Mouse (Mus musculus) gastrocnemius, adult 2 months (tissue): ENCODE data around the gene Gm49387. TPM values are rescaled to one million over a fixed set of nuclear protein-coding genes. Genes with fewer than 3 reads are reported as not detected.

Source experiments
- DNase-seq: peaks from one replicate; pipeline ENCODE4 v3.0.0; 2022
- H3K27ac ChIP-seq: fragments of 200-600 bp; 2 replicates; pipeline ENCODE4 v1.8.1; 2022; ENCODE audit warnings: mild to moderate bottlenecking
- H3K4me3 ChIP-seq: fragments of 200-600 bp; 2 replicates; pipeline ENCODE4 v1.8.1; 2022; ENCODE audit warnings: mild to moderate bottlenecking, moderate library complexity
- CTCF ChIP-seq: fragments of 200-600 bp; IDR thresholded peaks from 2 replicates; pipeline ENCODE4 v1.8.1; 2022; ENCODE audit warnings: antibody characterized with exemption, mild to moderate bottlenecking, moderate library complexity
- intact Hi-C: fragments of 180-260 bp; cut with DNase I; formaldehyde crosslinking; loops from one replicate; pipeline ENCODE4 v1.15.1; 2025
- total RNA-seq, 2 experiments: library from RNA; stranded (reverse); gene quantifications; 2 replicates each; pipeline ENCODE4 v1.2.3; 2021

Gm49387 gene
- total RNA-seq, 2 experiments from 2014 or later = 0.70 to 0.84 TPM

DNA sequence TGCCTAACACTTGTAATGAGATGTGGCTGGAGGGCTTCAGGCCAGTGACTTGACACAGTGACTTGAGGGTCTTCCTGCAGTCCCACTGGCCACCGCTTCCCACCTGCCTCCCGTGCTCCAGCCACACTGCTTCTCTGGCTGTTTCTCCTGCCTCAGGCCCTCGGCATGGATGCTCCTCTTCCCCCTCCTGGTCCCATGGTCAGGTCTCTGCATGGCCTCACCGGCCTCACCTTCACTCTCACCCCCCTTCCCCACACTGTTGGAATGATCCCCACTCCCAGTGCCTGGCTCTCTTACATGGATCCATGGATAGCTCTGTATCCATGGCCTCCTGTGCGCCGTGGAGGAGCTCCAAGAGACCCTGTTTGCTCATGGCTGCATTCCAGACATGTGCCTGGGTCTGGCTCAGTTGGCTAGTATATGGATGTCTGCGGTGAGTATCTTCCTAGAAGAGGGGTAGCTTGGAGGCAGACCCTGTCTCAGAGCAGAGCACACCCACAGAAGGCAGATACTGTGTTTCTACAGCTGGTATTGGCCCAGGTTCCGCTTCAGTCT, 17.5 kb upstream of the Gm49387 start:
- H3K4me3 ChIP-seq = no peak overlapping the region
- peak; percentile 24 for DNase-seq
- intact Hi-C loops = loop anchor here (5.0 kb wide), 2 partner anchors 39 to 294 kb away; no protein-coding TSS in a partner anchor
- H3K27ac ChIP-seq = peak overlapping the region; percentile 100
- TF ChIP-seq CTCF = no peak

DNA sequence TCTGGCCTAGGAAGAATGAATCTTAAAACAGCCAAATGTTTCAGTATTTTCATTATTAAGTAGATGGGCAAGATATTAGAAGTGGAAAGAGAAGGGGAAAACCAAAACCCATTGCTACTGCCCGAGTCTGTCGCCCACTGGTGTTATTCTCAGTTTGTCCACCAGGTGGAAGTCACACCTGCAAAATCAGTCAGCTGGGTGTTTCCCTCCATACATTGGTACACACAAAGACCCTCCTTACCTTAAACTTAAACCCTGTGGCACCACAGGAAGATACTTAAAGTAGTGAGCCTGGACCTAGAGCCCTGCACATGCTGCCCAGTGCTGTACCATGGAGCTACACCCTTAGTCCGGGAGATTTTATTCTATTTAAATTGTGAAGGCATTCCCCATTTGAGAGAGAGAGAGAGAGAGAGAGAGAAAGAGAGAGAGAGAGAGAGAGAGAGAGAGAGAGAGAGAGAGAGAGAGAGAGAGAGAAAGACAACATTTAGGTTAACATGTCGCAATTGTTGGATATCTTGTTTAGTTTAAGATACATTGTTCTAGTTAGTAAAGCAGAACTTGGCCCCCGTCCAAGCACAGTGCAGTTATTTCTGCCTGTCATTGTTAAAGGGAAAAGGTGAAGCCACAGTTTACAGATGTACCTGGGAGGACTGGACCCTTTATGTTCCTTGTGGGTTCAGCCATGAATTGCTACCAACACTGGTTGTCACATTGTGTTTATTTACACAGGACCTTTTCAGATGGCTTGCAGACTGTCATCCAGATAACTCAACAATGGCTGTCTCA, 16.4 kb upstream of the Gm49387 start:
- peak; percentile 97; the same call in 1 of the 2 replicates for TF ChIP-seq CTCF
- DNase-seq = peak; percentile 74
- H3K4me3 ChIP-seq = peak overlapping the region; percentile 51
- peak overlapping the region; percentile 100 for H3K27ac ChIP-seq
- intact Hi-C loops = loop anchor here (1.0 to 5.0 kb wide), 4 partner anchors 40 to 420 kb away; no protein-coding TSS in a partner anchor

DNA sequence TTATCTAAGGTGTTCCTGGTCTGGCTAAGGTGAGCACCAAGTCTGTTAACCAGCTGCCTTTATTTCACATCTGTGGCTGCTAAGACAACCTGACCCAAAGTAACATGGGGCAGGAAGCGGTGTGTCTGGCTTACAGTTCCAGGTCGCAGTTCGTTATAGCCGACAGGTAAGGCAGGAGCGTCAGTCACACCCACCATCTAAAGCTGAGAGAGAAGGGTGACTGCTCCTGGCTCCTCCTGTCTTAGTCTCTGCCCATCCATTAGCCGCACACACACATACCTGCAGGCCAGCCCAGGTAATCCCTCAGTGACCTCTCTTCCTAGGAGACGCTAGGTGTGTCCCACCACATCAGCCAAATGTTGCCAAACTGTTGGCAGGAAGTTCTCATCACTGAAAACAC, 15.7 kb upstream of the Gm49387 start:
- H3K27ac ChIP-seq = peak overlapping the region; percentile 100; the same call in 1 of the 2 replicates
- no peak for TF ChIP-seq CTCF
- no peak overlapping the region for H3K4me3 ChIP-seq
- intact Hi-C loops = loop anchor here (1.0 to 5.0 kb wide), 4 partner anchors 41 to 420 kb away; no protein-coding TSS in a partner anchor
- DNase-seq = no peak

DNA sequence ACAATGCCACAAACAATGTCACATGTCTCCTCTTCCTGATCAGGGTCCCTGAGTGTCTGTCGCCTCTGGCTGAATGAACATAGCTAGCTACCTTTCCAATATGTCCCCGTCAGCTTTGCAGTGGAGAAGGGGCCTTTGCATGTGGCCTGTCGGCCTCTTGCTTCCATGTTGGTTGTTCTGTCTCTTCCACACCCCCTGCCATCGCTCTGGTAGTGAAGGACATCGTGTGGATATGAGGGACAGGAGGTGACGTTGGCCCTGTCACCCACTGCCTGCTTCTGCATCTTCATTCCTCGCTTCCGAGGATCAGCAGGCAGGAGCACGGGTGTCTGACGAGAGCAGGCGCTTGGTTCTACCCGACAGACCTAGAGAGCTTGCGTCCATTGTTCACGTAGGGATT, 14.7 kb upstream of the Gm49387 start:
- H3K27ac ChIP-seq = no peak overlapping the region
- no peak for DNase-seq
- TF ChIP-seq CTCF = no peak
- no peak overlapping the region for H3K4me3 ChIP-seq
- intact Hi-C loops = loop anchor here (5.0 kb wide), 2 partner anchors 42 to 297 kb away; no protein-coding TSS in a partner anchor

DNA sequence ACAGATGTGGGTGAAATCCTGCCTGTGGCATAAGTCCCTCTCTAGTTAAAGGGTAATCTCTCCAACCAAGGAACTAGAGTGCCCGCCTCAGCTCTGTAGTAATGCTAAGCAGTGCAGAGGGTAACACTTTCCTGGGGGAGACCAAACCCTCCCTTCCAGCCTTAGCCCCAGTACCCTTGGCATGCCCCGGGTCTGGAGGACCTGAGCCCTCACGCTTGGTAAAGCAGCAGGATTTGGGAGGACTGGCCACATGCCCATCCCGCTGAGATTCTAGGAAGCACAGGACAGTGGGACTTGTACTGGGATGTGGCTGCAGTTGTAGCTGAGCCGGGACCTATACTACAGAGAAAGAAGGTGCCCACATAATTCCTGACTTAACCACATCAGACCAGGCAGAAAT, 14.1 kb upstream of the Gm49387 start:
- Histone ChIP-seq H3K4me3 (no peak overlapping the region), H3K27ac (no peak overlapping the region)
- TF ChIP-seq CTCF = no peak
- no peak for DNase-seq
- intact Hi-C loops = loop anchor here (5.0 kb wide), 2 partner anchors 42 to 297 kb away; no protein-coding TSS in a partner anchor

DNA sequence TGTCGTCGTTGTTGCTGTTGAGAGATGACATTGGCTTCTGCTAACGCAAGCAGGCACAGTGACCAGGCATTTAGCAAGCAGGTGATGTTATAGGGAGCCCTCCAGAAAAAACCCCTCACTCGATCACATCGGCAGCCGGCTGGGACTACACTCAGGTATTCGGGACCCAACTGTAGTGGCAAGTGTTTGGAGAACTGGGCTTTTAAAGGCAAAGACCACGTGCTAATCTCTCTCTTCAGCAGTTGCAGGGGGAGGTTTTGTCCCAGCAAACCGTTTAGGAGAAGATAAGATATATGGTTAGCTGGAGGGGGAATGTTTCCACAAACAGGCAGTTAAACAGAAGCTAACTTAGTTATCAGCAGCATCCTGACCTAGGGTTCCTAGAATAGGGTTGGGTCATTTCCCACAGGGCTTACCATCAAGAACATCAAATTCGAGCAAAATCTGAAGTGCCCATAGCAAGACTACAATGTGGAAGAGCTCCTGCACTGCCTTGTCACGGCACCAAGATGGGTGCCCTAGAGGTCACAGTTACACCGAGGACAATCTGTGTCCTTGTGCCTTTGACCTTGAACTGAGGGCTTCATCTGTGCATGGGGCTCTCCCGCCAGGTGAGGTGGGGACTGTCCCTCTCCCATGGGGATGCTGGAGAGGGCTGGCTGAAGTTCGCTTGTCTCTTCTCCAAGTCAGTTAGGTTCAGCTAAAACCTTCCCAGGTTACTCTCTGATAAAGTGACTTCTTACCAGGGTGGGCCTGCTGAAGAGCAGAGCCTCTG, 12.6 kb upstream of the Gm49387 start:
- no peak overlapping the region for H3K4me3 ChIP-seq
- DNase-seq = no peak
- no peak for TF ChIP-seq CTCF
- intact Hi-C loops = no loop called here
- H3K27ac ChIP-seq = no peak overlapping the region

DNA sequence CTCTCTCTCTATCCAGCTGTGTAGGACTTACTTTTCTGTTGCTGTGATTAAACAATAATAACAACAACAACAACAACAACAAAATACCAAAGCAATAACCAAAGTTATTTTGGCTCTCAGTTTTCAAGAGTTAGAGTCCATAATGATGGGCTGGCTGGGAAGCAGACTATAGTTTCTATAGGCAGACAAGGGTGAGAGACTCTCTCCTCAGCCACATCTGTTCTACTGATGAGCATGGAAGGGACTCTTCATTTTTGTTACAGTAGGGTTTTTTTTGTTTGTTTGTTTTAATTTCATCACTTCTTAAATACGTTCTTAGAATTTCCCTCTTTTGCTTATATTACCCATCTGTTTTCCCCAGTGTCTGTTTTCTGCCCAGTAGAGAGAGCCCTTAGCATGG, 11.9 kb upstream of the Gm49387 start:
- DNase-seq = no peak
- intact Hi-C loops = no loop called here
- Histone ChIP-seq H3K27ac (no peak overlapping the region), H3K4me3 (no peak overlapping the region)
- TF ChIP-seq CTCF = no peak

DNA sequence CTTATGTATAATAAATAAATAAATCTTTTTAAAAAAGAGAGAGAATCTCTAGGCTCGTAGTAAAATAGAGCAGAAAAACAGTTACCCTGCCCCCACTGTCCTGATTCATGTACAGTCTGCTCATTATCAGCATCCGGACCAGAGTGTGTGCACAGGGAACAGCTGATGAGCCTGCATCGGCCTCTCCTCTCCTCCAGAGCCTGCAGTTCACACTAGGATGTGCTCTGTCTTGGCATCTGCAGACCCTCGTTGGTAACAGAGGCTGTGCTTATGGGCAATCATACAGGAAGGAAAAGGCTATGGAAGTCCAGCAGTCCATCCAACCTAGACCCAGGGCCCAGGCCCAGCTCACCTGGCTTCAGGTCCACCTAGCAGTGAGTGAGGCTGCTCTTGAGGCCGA, 11.4 kb upstream of the Gm49387 start:
- no peak for DNase-seq
- no peak overlapping the region for H3K4me3 ChIP-seq
- intact Hi-C loops = no loop called here

DNA sequence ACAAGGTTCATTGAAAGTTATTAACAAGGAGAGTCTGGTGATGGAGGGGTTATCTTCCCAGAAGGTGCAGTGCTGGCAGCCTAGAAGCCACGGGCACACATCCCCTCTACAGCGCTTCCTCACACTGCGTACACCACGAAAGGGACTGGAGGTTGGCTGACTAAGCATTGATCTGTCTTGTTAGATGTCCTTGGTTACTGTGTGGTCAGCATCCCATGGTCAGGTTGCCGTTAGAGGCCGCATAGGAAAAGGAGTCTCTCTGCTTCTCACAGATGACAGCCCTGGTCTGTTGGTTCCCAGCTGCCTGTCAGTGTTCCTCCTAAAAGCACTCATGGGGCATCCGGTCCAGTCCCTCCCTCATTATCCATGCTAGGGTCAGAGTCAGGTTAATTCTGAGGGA, 10.5 kb upstream of the Gm49387 start:
- no peak overlapping the region for H3K27ac ChIP-seq
- intact Hi-C loops = no loop called here
- no peak for DNase-seq
- H3K4me3 ChIP-seq = no peak overlapping the region
- TF ChIP-seq CTCF = no peak

More for the DNA sequence above, 11.4 kb upstream of the Gm49387 start:
- H3K27ac ChIP-seq = no peak overlapping the region
- no peak for TF ChIP-seq CTCF

DNA sequence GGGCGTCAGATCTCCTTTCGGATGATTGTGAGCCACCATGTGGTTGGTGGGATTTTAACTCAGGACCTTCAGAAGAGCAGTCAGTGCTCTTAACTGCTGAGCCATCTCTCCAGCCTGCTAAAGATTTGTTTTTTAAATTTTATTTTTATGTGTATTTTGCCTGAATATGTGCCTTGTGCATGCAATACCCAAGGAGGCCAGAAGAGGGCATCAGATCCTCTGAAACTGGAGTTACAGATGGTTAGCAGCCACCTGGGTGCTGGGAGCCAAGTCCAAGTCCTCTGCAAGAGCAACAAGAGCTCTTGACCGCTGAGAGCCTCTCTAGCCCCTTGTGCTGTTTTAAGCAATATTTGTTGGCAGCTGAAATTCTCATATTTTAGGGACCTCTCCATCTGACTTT, 9.7 kb upstream of the Gm49387 start:
- Histone ChIP-seq H3K4me3 (no peak overlapping the region), H3K27ac (no peak overlapping the region)
- DNase-seq = no peak
- intact Hi-C loops = no loop called here
- TF ChIP-seq CTCF = peak; percentile 30; the same call in 1 of the 2 replicates

DNA sequence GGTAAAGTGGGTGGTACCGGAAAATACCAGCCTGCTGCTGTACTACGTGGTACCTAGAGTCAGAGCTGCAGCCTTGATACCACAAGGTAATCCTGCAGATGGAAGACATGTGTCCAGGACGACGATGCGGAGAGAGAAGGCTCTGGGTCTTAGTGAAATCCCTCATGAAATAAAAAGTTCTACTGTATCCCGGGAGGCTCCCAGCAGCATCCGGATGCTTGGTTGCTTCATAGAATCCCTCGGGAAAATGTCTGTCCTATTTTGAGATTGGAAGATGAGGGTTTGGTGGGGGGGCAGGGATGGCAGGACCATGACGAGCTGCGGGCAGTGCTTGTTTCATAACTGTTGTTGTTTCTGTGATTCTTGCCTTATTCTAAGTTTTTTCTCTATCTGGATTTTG, 7.3 kb upstream of the Gm49387 start:
- intact Hi-C loops = no loop called here
- H3K27ac ChIP-seq = peak overlapping the region; percentile 9; the same call in 1 of the 2 replicates
- TF ChIP-seq CTCF = no peak
- no peak for DNase-seq
- no peak overlapping the region for H3K4me3 ChIP-seq

DNA sequence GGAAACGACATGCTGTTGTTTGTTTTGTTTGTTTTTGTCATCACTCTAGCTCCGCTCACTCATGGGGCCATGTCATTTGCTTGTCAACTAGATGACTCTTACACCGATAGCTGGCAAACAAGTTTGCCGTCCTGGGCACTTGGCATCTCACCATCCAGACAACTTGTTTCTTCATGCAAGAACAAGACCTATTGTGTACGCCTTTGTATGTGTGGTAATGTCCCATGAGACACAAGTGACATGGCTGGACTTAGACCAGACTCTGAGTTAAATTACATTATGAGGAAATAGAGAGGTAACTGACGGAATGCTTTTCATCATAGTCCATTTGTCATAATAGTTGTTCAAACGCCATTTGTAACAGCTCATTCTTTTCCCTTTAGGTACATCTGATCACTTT, 5.2 kb upstream of the Gm49387 start:
- intact Hi-C loops = no loop called here
- no peak for DNase-seq
- Histone ChIP-seq H3K27ac (no peak overlapping the region), H3K4me3 (no peak overlapping the region)
- TF ChIP-seq CTCF = no peak

DNA sequence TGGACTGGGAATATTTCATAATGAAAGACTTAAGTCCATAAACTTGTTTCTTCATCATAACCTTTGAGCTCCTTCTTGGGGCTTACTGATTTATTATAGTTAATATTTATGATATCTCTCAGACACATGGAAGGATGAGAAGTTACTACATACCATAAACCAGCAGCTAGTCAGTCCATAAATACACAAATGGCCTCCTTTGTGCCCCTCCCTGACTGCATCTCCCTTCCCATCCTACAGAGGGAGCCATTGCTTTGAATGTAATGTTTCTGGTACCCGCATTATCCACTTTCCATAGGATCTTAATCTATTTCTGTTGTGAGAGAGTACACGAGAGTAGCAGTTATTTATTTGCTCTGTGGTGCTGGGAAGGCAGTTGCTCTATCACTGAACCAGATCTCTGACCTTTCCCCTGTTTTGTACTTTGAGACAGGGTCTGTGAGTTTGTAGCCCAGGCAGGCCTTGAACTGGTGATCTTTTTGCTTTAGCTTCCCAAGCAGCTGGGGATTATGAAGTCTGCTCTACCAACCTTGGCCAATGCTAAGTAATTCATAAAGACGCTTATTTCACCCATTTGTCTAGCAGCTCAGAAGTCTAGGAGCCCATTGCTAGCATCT, 4.4 kb upstream of the Gm49387 start:
- Histone ChIP-seq H3K27ac (no peak overlapping the region), H3K4me3 (no peak overlapping the region)
- intact Hi-C loops = no loop called here
- TF ChIP-seq CTCF = peak; percentile 59
- DNase-seq = no peak
